Comparison of ENCODE assay signal across 32 mouse cellular contexts in the genomic region with DNA sequence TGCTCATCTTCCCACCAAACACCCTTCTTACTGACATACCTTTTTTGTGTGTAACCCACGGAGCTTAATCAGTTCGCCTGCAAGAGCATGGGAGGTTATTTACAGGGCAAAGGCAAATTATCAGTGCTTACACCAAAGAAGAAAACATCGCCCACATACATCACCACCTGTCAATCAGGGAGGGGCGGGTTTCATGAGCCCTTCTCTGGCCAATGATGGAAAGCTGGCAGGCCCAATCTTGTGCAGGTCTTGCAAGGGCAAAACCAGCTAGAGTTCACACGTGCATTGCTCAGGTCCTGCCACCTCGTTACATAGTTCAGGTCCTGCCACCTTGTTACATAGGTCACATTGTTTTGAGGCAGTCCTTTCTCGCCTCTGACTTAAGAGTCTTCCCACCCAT.
DNase-seq lines count a peak whose midpoint lies in the region; ATAC-seq and TF ChIP-seq lines count a peak whose summit lies in the region.
"Had no signal": no experiment of that assay in that cellular context is flagged by ENCODE, and none has a peak within 500 bp of the region (broad histone marks: within the 10 kb centered on the region; RNA-seq: fewer than 3 reads in every experiment).

No protein-coding gene starts in this region.

- no peak overlapping the region for H3K9ac ChIP-seq in liver, embryonic 14.5 days (replicated peaks)
- H3K9ac ChIP-seq in hindbrain, embryonic 14.5 days, result no peak overlapping the region
- H3K9ac ChIP-seq: embryonic facial prominence, embryonic 12.5 days; forebrain, embryonic 15.5 days; hindbrain, embryonic 13.5 days; limb, embryonic 12.5 days; midbrain, embryonic 15.5 days had no signal

- no peaks in the 10 kb centered on the region for H3K36me3 ChIP-seq in liver, embryonic 14.5 days (replicated peaks; ENCODE audit: control insufficient read depth, insufficient read depth, low read depth)
- H3K36me3 ChIP-seq in hindbrain, embryonic 14.5 days (replicated peaks; ENCODE audit: control insufficient read depth, insufficient read depth), result no peaks in the 10 kb centered on the region
- H3K36me3 ChIP-seq: embryonic facial prominence, embryonic 12.5 days; forebrain, embryonic 15.5 days; hindbrain, embryonic 13.5 days; limb, embryonic 12.5 days; midbrain, embryonic 10.5 days; midbrain, embryonic 15.5 days had no signal

- DNase-seq in A20 (ENCODE audit: low read depth, low spot score) (peak; percentile 8), ES-CJ7 (ENCODE audit: low read depth, low spot score) (peak; percentile 26)
- DNase-seq in c-Kit-positive CD71-positive TER-119-negative erythroid progenitor cells, embryonic 14.5 days (ENCODE audit: low read depth), result peak; percentile 76
- peak in 2 of 3 experiments; percentile 50 to 65 for DNase-seq in liver, embryonic 14.5 days (ENCODE audit: low read depth in 3 of 3, low spot score in 3 of 3)
- no peak for DNase-seq in adrenal gland, adult 18-20 months (ENCODE audit: low spot score in 2 of 2)
- no peak for DNase-seq in ovary, adult 18-20 months (ENCODE audit: low spot score)
- DNase-seq in hindbrain, embryonic 14.5 days (ENCODE audit: low spot score), result no peak
- no peak for DNase-seq in embryo, embryonic 10 days (ENCODE audit: low spot score)
- DNase-seq: adrenal gland, postnatal 25 days; cerebellum, adult 2 months; cerebellum, postnatal 25 days; gastrocnemius, postnatal 25 days; heart, adult 11 months; heart, postnatal 4 days; kidney, adult 11 months; kidney, postnatal 14 days; lung, adult 18-20 months; right cerebral cortex, adult 18-20 months; spleen, adult 18-20 months; thymus, adult 18-20 months; thymus, postnatal 25 days had no signal

- 0 out of 2 replicates have a peak, but pooled peaks have one; percentile 25 for TF ChIP-seq EP300 in liver, embryonic 14.5 days (IDR thresholded peaks at IDR 0.05; ENCODE audit: low read depth)

- H3K27me3 ChIP-seq in liver, embryonic 14.5 days (ENCODE audit: control insufficient read depth, insufficient read depth, low read length), result no peaks in the 10 kb centered on the region
- 0 out of 2 replicates have a peak, but pooled peaks cover 20% of the 10 kb centered on the region for H3K27me3 ChIP-seq in hindbrain, embryonic 14.5 days (ENCODE audit: control insufficient read depth, insufficient read depth, low read length)
- H3K27me3 ChIP-seq: embryonic facial prominence, embryonic 12.5 days; forebrain, embryonic 15.5 days had no signal

- ATAC-seq in liver, embryonic 14.5 days (ENCODE audit: insufficient read depth), result 0 out of 2 replicates have a peak, but pooled peaks have one; percentile 8
- ATAC-seq in hindbrain, embryonic 14.5 days (ENCODE audit: low FRiP score), result no peak
- ATAC-seq: forebrain, embryonic 15.5 days; inflammation-experienced regulatory T-cells, adult 6 months; lung, postnatal 0 days; midbrain, embryonic 15.5 days had no signal

- H3K4me3 ChIP-seq in liver, embryonic 14.5 days (ENCODE audit: insufficient read depth in 1 of 2, low read depth in 2 of 2, low read length in 2 of 2), result no peak overlapping the region
- H3K4me3 ChIP-seq in hindbrain, embryonic 14.5 days (replicated peaks; ENCODE audit: low read length), result no peak overlapping the region
- H3K4me3 ChIP-seq: embryonic facial prominence, embryonic 12.5 days; forebrain, embryonic 15.5 days; hindbrain, embryonic 13.5 days; limb, embryonic 12.5 days; midbrain, embryonic 10.5 days; midbrain, embryonic 15.5 days had no signal

- no peak overlapping the region for H3K27ac ChIP-seq in liver, embryonic 14.5 days
- H3K27ac ChIP-seq in hindbrain, embryonic 14.5 days, result no peak overlapping the region
- H3K27ac ChIP-seq: embryonic facial prominence, embryonic 12.5 days; forebrain, embryonic 15.5 days; hindbrain, embryonic 13.5 days; limb, embryonic 12.5 days; macrophage; midbrain, embryonic 10.5 days; midbrain, embryonic 15.5 days; stomach, postnatal 0 days had no signal

- WGBS in liver, embryonic 14.5 days (ENCODE audit: insufficient replicate concordance), result 26% methylated on average over 7 of the region's 7 CpGs
- 78% methylated on average over 7 of the region's 7 CpGs for WGBS in hindbrain, embryonic 14.5 days

- peaks cover 22 to 39% of the 10 kb centered on the region in 2 experiments for H3K4me1 ChIP-seq in liver, embryonic 14.5 days (replicated peaks; ENCODE audit: control insufficient read depth in 2 of 2, insufficient read depth in 2 of 2, low read length in 1 of 2)
- peaks cover 5% of the 10 kb centered on the region; the same call in 1 of the 2 replicates for H3K4me1 ChIP-seq in hindbrain, embryonic 14.5 days (replicated peaks; ENCODE audit: control insufficient read depth, insufficient read depth, low read length)

- TF ChIP-seq CTCF in liver, embryonic 14.5 days (IDR thresholded peaks at IDR 0.05; ENCODE audit: low read depth), result no peak

- H3K9me3 ChIP-seq in liver, embryonic 14.5 days (ENCODE audit: control insufficient read depth, low read length), result no peaks in the 10 kb centered on the region
- no peaks in the 10 kb centered on the region for H3K9me3 ChIP-seq in hindbrain, embryonic 14.5 days (ENCODE audit: control insufficient read depth, low read length)
- H3K9me3 ChIP-seq: embryonic facial prominence, embryonic 12.5 days; forebrain, embryonic 15.5 days; hindbrain, embryonic 13.5 days; limb, embryonic 12.5 days; midbrain, embryonic 10.5 days; midbrain, embryonic 15.5 days had no signal

- H3K4me2 ChIP-seq in liver, embryonic 14.5 days (ENCODE audit: low read depth), result no peak overlapping the region
- no peak overlapping the region for H3K4me2 ChIP-seq in hindbrain, embryonic 14.5 days (replicated peaks)
- H3K4me2 ChIP-seq: embryonic facial prominence, embryonic 12.5 days; forebrain, embryonic 15.5 days; heart, embryonic 11.5 days; hindbrain, embryonic 13.5 days; limb, embryonic 12.5 days; midbrain, embryonic 15.5 days had no signal

Comparison
In these comparisons a context has a peak if more than half of its experiments do, and no peak if none do; other contexts are left out.
1. DNase-seq: peak in A20 (single experiment), ES-CJ7 (single experiment), c-Kit-positive CD71-positive TER-119-negative erythroid progenitor cells, embryonic 14.5 days (single experiment) and liver, embryonic 14.5 days (2 of 3); none in adrenal gland, adult 18-20 months (0 of 2), ovary, adult 18-20 months (single experiment), hindbrain, embryonic 14.5 days (single experiment) and embryo, embryonic 10 days (single experiment).